Mouse (Mus musculus): ENCODE measurements around the gene Klrg2.
A peak's percentile ranks its signal among the peaks of the same experiment; 100 is the strongest.
"Not testable (repeated sequence)": the region's sequence is repeated elsewhere in the genome, so short reads cannot be mapped to it uniquely, and the experiment has no call there.

Gene Klrg2

GRCm38 (mm10) chr6:38636852-38637618, at the start of gene Klrg2:
TSS of gene Klrg2 (minus strand) at chr6:38637242.
- peak in 1 of 2 experiments; percentile 5 for DNase-seq (ENCODE audit: low spot score in 2 of 2)

GRCm38 (mm10) chr6:38682532-38682931, 45.5 kb upstream of the Klrg2 start:
- DNase-seq (ENCODE audit: low spot score in 2 of 2): no peak

- DNase-seq (ENCODE audit: low spot score in 2 of 2): no peak
These were observed 40.6 kb upstream of the Klrg2 start for GRCm38 (mm10) chr6:38677629-38678028.

- no peak for DNase-seq (ENCODE audit: low spot score in 2 of 2)
These were observed 39.7 kb upstream of the Klrg2 start for GRCm38 (mm10) chr6:38676723-38677122.

GRCm38 (mm10) chr6:38676217-38676616, 39.2 kb upstream of the Klrg2 start:
- DNase-seq (ENCODE audit: low spot score in 2 of 2): no peak

GRCm38 (mm10) chr6:38672011-38672410, 35.0 kb upstream of the Klrg2 start:
- DNase-seq (ENCODE audit: low spot score in 2 of 2): no peak

GRCm38 (mm10) chr6:38671270-38671669, 34.2 kb upstream of the Klrg2 start:
- no peak for DNase-seq (ENCODE audit: low spot score in 2 of 2)

GRCm38 (mm10) chr6:38670488-38670887, 33.4 kb upstream of the Klrg2 start:
- DNase-seq (ENCODE audit: low spot score in 2 of 2): not testable (repeated sequence)

GRCm38 (mm10) chr6:38669580-38669979, 32.5 kb upstream of the Klrg2 start:
- peak; percentile 47 to 58 for DNase-seq (ENCODE audit: low spot score in 2 of 2)

GRCm38 (mm10) chr6:38662714-38663615, 25.9 kb upstream of the Klrg2 start, which contains the start of gene Clec2l:
TSS of gene Clec2l (plus strand) at chr6:38663069.
- no peak for DNase-seq (ENCODE audit: low spot score in 2 of 2)

GRCm38 (mm10) chr6:38661626-38662025, 24.6 kb upstream of the Klrg2 start:
- no peak for DNase-seq (ENCODE audit: low spot score in 2 of 2)

- DNase-seq (ENCODE audit: low spot score in 2 of 2): peak; percentile 23 to 48
These were observed 13.4 kb upstream of the Klrg2 start for GRCm38 (mm10) chr6:38650263-38650937.

GRCm38 (mm10) chr6:38649545-38649944, 12.5 kb upstream of the Klrg2 start:
- peak in 1 of 2 experiments; percentile 17 for DNase-seq (ENCODE audit: low spot score in 2 of 2)

GRCm38 (mm10) chr6:38643039-38643438, 6.0 kb upstream of the Klrg2 start:
- DNase-seq (ENCODE audit: low spot score in 2 of 2): no peak

GRCm38 (mm10) chr6:38642593-38642992, 5.6 kb upstream of the Klrg2 start:
- no peak for DNase-seq (ENCODE audit: low spot score in 2 of 2)

- no peak for DNase-seq (ENCODE audit: low spot score in 2 of 2)
These were observed 4.6 kb upstream of the Klrg2 start for GRCm38 (mm10) chr6:38641645-38642044.

- no peak for DNase-seq (ENCODE audit: low spot score in 2 of 2)
These were observed 4.2 kb upstream of the Klrg2 start for GRCm38 (mm10) chr6:38641228-38641627.

- no peak for DNase-seq (ENCODE audit: low spot score in 2 of 2)
These were observed 3.4 kb upstream of the Klrg2 start for GRCm38 (mm10) chr6:38640401-38640800.

GRCm38 (mm10) chr6:38635941-38636851, 846 bp downstream of the Klrg2 start:
- DNase-seq (ENCODE audit: low spot score in 2 of 2): peak in 1 of 2 experiments; percentile 21

GRCm38 (mm10) chr6:38634461-38634860, 2.6 kb downstream of the Klrg2 start:
- DNase-seq (ENCODE audit: low spot score in 2 of 2): no peak

- no peak for DNase-seq (ENCODE audit: low spot score in 2 of 2)
These were observed 4.2 kb downstream of the Klrg2 start for GRCm38 (mm10) chr6:38632826-38633225.
